In the genomic region with DNA sequence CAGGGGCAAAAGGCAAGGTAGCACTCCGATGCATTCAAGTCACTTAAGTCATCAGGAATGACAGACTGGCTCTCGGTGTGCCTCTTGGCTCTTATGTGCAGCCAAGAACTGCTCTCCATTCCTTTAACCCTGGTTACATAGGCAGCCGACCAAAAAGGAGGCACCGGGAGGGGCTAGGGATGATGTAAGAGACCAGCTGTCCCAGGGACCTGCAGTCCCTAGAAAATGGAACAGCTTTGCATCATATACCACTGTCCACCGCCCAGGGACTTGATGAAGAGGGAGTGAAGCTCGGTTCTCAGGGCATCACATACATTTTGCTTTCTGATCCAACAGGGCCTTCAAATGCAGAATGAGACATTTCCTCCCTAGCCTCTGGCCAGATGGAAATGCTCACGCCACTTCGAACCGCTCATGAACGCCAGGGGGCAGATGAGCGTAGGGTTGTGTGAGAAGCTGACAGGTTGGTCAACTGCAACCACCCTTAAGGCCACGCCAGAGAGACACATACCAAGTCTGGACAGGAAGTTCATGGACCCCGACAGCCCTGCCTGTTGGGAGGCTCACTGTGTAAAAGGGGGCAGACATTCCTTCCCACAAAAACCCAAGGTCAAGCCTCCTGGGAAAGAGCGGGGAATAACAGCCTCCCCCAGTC, we compare ENCODE assay signal across 1 mouse cellular context.
TF ChIP-seq lines count a peak whose summit lies in the region.

No protein-coding gene starts in this region.

TF ChIP-seq in CH12.LX, 34 proteins besides CTCF, POLR2A, EP300 and RAD21 (continued from another document):
- TF ChIP-seq E2F4 (IDR thresholded peaks at IDR 0.05; ENCODE audit: insufficient replicate concordance, low read depth, low read length) (no peak), MAX (IDR thresholded peaks at IDR 0.05; ENCODE audit: low read length) (no peak), NELFE (IDR thresholded peaks at IDR 0.05; ENCODE audit: low read depth, low read length) (no peak), SIN3A (IDR thresholded peaks at IDR 0.05; ENCODE audit: low read length) (no peak), ZNF384 (IDR thresholded peaks at IDR 0.05; ENCODE audit: low read depth, low read length) (no peak)
